Mouse (Mus musculus) 3134 (cell line): Measurements from ENCODE around the gene 1700037H04Rik.
"Not testable (repeated sequence)": the region's sequence is repeated elsewhere in the genome, so short reads cannot be mapped to it uniquely, and the experiment has no call there.

Experiments
- DNase-seq: peaks from one replicate; pipeline ENCODE4 v3.0.0-alpha.2; 2011; ENCODE audit warnings: low spot score; ENCODE audit not compliant: insufficient read length; ENCODE audit errors: extremely low read depth

1700037H04Rik gene

GRCm38 (mm10) chr2:131130849-131131248 is 29.0 kb downstream of the 1700037H04Rik start:
- DNase-seq: no peak

- DNase-seq: no peak
These were observed 30.0 kb downstream of the 1700037H04Rik start for GRCm38 (mm10) chr2:131129836-131130235.

- no peak for DNase-seq
These were observed 31.2 kb downstream of the 1700037H04Rik start for GRCm38 (mm10) chr2:131128636-131129157.

- no peak for DNase-seq
These were observed 31.7 kb downstream of the 1700037H04Rik start for GRCm38 (mm10) chr2:131128211-131128610.

GRCm38 (mm10) chr2:131127161-131127730 is 32.6 kb downstream of the 1700037H04Rik start, which contains the start of gene Hspa12b:
TSS of gene Hspa12b (plus strand) at chr2:131127280.
- no peak for DNase-seq

GRCm38 (mm10) chr2:131125964-131126815 is 33.7 kb downstream of the 1700037H04Rik start:
- DNase-seq: no peak

GRCm38 (mm10) chr2:131125157-131125963 is 34.5 kb downstream of the 1700037H04Rik start:
- no peak for DNase-seq

GRCm38 (mm10) chr2:131124166-131124565 is 35.7 kb downstream of the 1700037H04Rik start:
- DNase-seq: no peak

- no peak for DNase-seq
These were observed 40.8 kb downstream of the 1700037H04Rik start for GRCm38 (mm10) chr2:131118968-131119574.

GRCm38 (mm10) chr2:131105989-131106388 is 53.9 kb downstream of the 1700037H04Rik start:
- no peak for DNase-seq

GRCm38 (mm10) chr2:131105061-131105460 is 54.8 kb downstream of the 1700037H04Rik start:
- not testable (repeated sequence) for DNase-seq

GRCm38 (mm10) chr2:131104021-131104420 is 55.9 kb downstream of the 1700037H04Rik start:
- DNase-seq: no peak

GRCm38 (mm10) chr2:131101530-131101929 is 58.4 kb downstream of the 1700037H04Rik start:
- no peak for DNase-seq

- no peak for DNase-seq
These were observed 62.8 kb downstream of the 1700037H04Rik start for GRCm38 (mm10) chr2:131097087-131097486.
